Mouse (Mus musculus) lung, adult 2 months (tissue): ENCODE data around the gene 1700012P22Rik. TPM values are rescaled to one million over a fixed set of nuclear protein-coding genes. Genes with fewer than 3 reads are reported as not detected.

Experiments used
- DNase-seq: peaks from one replicate; pipeline ENCODE4 v3.0.0; 2022
- H3K4me1 ChIP-seq: fragments of 200-500 bp; 2 replicates; pipeline ENCODE4 v1.6.1; 2011; ENCODE audit warnings: low read length; ENCODE audit not compliant: control insufficient read depth, insufficient read depth
- H3K4me3 ChIP-seq: fragments of 200-500 bp; replicated peaks from 2 replicates; pipeline ENCODE3; 2011; ENCODE audit warnings: low read depth, mild to moderate bottlenecking, control low read depth, low read length; ENCODE audit errors: extremely low read depth
- CTCF ChIP-seq: fragments of 200-500 bp; IDR thresholded peaks from 2 replicates; pipeline ENCODE4 v1.5.1; 2011; ENCODE audit warnings: mild to moderate bottlenecking, low read length, control low read depth; ENCODE audit not compliant: insufficient read depth
- POLR2A ChIP-seq: fragments of 200-500 bp; IDR thresholded peaks from 2 replicates; pipeline ENCODE4 v1.6.1; 2011; ENCODE audit warnings: low read depth, mild to moderate bottlenecking, control low read depth, low read length, borderline replicate concordance; ENCODE audit errors: extremely low read depth
- WGBS: fragments of 180-500 bp; shearing (Covaris S2); methylation state at CpG from one replicate; pipeline ENCODE4 v1.1.7; 2018; 5-methylcytosine and 5-hydroxymethylcytosine counted together
- polyA plus RNA-seq: library from polyadenylated mRNA; depleted of rRNA; stranded (reverse); fragments of >200 nt; gene quantifications from 2 replicates; pipeline ENCODE4 v1.2.3, GENCODE M21; 2012; rRNA removed

1700012P22Rik gene
- polyA plus RNA-seq, 1 experiment: not detected

DNA sequence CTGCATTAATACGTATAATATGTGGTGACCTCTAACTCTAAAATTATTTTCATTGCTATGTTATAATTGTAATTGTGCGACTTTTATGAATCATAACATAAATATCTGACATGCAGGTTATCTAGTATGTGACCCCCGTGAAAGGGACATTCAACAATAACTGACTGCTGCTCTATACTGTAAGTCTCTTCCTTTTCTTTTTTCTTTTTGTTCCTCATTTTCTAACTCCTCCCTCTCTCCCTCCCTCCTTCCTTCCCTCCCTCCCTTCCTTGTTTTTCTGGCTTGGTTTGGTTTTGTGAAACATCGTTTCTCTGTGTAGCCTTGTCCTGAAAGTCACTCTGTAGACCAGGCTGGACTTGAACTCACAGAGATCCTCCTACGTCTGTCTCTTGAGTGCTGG lies 14.0 kb downstream of the 1700012P22Rik start:
- DNase-seq: no peak
- Histone ChIP-seq H3K4me1 (no peaks in the 10 kb centered on the region), H3K4me3 (no peak overlapping the region)
- 61% methylated on average over 5 of the region's 5 CpGs for WGBS
- TF ChIP-seq CTCF (no peak), POLR2A (no peak)

DNA sequence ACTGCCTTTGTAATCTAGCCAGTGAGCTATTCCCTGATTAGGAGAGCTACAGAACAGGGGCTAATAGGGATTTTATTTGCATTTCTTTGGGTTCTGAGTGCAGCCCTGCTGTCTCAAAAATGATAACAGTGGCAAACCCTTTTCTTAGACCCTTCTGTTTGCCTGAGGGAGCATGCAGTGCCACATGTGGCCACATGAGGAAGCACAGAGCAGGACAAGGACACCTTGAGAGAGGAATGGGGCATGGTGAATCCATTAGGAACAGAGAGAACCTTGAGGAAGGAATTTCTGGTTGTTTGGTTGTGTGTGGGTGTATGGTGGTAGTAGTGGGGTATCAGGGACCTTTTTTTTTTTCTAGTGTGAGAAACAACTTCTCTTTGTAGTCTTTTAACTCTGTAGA lies 17.9 kb downstream of the 1700012P22Rik start:
- H3K4me1 ChIP-seq: no peaks in the 10 kb centered on the region
- H3K4me3 ChIP-seq: no peak overlapping the region
- no peak for DNase-seq
- TF ChIP-seq CTCF: peak; percentile 36
- no peak for TF ChIP-seq POLR2A

DNA sequence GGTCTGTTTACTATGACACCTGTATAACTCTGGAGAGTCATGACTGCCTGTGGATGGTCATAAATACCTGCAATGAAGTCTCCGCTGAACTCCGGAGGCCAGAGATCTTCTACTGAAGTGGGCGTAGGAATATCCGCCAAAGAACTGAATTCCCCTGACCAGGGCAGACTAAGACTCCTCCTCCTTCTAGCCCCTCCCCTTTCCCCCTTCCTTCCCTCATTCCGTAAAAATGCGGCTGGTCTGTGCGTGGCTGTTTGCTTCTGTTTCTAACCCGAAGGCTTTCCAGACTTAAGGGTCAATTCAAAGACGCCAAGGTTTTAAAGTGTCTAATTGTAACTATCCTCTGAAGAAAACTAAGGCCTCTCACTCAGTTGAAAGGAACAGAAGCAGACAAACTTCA lies 30.3 kb downstream of the 1700012P22Rik start, which contains the start of gene Pramef12:
Gene Pramef12 (minus strand): TSS at position 175 of the 400 bp plus-strand sequence.
- Histone ChIP-seq H3K4me1 (no peaks in the 10 kb centered on the region), H3K4me3 (no peak within 1 kb of the TSS)
- WGBS: 69% methylated on average over 9 of the region's 9 CpGs
- TF ChIP-seq CTCF (no peak), POLR2A (no peak)
- no peak for DNase-seq

DNA sequence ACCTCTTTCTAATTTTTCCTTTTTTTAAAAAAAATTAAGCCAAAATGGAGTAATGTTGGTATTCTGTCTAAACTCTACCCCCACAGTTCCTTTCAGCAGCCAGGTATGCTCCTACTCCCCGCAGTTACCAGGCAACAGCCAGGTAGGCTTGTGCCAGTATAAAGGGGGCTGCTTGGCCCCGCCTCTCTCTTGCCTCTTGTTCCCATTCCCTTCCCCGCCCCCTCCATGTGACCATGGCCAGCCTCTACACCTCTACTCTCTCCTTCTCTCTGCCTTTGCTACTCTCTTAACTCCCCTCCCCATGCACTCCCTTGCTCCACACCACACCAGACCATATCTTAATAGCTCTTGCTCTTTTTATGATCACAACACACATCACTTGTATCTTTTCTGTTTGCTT lies 32.3 kb downstream of the 1700012P22Rik start:
- no peak for DNase-seq
- Histone ChIP-seq H3K4me1 (no peaks in the 10 kb centered on the region), H3K4me3 (no peak overlapping the region)
- no peak for TF ChIP-seq POLR2A
- TF ChIP-seq CTCF: no peak
- WGBS: 65% methylated on average over 3 of the region's 3 CpGs

DNA sequence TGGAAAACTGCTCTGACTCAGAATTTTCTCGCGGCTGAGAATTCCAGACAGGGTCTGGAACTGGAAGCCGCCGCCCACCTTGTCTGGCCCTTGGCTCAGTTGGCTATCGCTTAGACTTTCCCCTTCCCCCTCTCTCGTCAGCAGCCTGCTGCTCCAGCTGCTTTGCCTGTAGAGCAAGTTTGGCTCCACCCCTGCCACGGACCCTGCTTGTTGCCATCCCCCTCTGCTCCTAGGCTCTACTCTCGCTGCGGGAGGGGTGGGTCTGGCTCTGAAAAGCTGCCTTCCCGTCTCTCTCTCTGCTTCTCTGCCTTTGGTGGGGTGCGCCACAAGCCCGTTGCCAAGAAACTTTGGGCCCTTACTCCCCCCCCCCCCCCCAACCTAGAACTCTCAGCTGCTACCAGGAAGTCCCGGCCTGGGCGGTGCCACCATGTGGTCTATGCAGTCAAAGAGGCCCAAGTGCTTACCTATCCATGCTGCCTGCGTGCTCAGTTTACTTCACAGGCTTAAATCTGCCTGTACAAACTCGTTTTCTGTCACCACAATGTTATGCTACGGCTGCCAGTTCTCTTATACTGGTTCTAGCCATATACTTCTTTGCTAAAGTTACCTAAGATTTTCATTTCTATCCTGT lies 34.0 kb downstream of the 1700012P22Rik start:
- no peak for TF ChIP-seq POLR2A
- no peak for TF ChIP-seq CTCF
- peak; percentile 13 for DNase-seq
- WGBS: 3% methylated on average over 17 of the region's 17 CpGs
- H3K4me3 ChIP-seq: peak overlapping the region; percentile 37
- H3K4me1 ChIP-seq: no peaks in the 10 kb centered on the region

DNA sequence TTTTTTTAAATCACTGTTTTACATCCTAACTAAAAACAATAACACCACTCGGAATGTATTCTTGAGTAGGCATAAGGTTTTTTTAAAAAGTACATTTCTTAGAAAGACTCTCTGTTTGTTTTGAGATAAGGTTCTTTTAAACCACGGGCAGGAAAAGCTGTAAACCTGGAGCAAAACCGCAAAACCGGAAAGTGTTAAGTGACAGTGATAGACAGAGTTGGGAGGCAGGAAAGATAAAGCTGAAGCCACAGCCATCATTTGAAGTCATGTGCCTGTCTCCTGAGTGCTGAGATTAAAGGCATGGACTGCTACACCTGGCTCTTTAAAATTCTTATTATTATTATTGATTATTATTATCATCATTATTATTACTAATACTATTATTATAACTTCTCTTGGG lies 35.9 kb downstream of the 1700012P22Rik start:
- no peak for TF ChIP-seq POLR2A
- no peak for TF ChIP-seq CTCF
- whole genome bisulfite sequencing: 6% methylated on average over 4 of the region's 4 CpGs
- no peak for DNase-seq
- H3K4me3 ChIP-seq: no peak overlapping the region
- no peaks in the 10 kb centered on the region for H3K4me1 ChIP-seq

DNA sequence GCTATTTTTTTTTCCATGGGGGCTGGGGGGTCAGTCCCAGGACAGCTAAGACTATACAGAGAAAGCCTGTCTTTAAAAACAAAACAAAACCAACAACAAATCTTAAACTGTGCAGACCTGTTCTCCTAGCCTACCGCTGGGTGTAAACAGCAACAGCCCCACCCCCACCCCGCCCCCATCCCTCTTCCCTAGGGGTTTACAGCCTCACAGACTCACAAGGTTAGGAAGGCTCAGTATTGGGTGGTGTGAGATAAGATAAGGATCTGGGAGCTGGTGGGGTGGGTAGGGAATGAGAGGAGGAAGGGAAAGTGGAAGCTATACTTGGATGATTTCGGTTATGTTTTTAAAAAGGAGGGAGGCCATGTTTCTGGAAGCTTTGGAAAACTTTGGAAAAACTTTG lies 42.3 kb downstream of the 1700012P22Rik start:
- TF ChIP-seq POLR2A: no peak
- Histone ChIP-seq H3K4me1 (no peaks in the 10 kb centered on the region), H3K4me3 (no peak overlapping the region)
- no peak for DNase-seq
- 32% methylated on average over 3 of the region's 3 CpGs for WGBS

DNA sequence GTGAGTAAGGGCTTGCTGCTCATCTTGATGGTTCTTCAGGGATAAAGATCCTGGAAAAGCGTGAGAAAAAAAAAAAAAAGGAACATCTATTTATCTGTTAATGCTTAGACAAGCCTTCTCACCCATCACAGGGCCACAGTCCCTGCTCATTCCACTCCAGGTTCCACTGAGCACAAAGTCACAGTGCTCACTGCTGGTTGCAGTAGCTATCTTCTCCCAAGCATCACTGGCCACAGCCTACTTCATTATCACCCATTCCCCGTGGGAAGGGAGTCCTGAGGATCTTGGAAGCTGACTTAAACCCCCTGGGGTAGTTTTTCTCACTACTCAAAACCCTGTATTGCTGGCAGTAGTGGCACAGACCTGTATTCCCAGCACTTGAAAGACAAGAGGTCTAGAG lies 60.7 kb downstream of the 1700012P22Rik start, which contains the start of gene Pramef20:
Gene Pramef20 (minus strand): TSS at position 23 of the 400 bp plus-strand sequence.
- WGBS: 44% methylated on average over 2 of the region's 2 CpGs
- TF ChIP-seq CTCF (no peak), POLR2A (no peak)
- DNase-seq: no peak
- H3K4me1 ChIP-seq: no peaks in the 10 kb centered on the region
- no peak within 1 kb of the TSS for H3K4me3 ChIP-seq

Other genes starting within 250 kb of the 1700012P22Rik start
- not detected in 2 replicates for gene Oog2, start 248.1 kb downstream of the 1700012P22Rik start, polyA plus RNA-seq
- not detected in 2 replicates for gene C87977, start 225.5 kb downstream of the 1700012P22Rik start, polyA plus RNA-seq
- not detected in 2 replicates for gene Pramel5, start 158.3 kb downstream of the 1700012P22Rik start, polyA plus RNA-seq
- not detected in 2 replicates for gene Gm13128, start 108.5 kb downstream of the 1700012P22Rik start, polyA plus RNA-seq
- not detected in 2 replicates for gene Gm13119, start 80.8 kb downstream of the 1700012P22Rik start, polyA plus RNA-seq
- not detected in 2 replicates for gene Pramef20, start 60.8 kb downstream of the 1700012P22Rik start, polyA plus RNA-seq
- 0.50 and 0.75 TPM in 2 replicates for gene Pramef12, start 30.3 kb downstream of the 1700012P22Rik start, polyA plus RNA-seq
- gene Gm9944, start 14.5 kb upstream of the 1700012P22Rik start, polyA plus RNA-seq: not detected in 2 replicates
- gene Aadacl3, start 25.0 kb upstream of the 1700012P22Rik start, polyA plus RNA-seq: not detected in 2 replicates
- gene 9430007A20Rik, start 81.0 kb upstream of the 1700012P22Rik start, polyA plus RNA-seq: not detected in 2 replicates
- gene Gm13124, start 126.4 kb upstream of the 1700012P22Rik start, polyA plus RNA-seq: not detected in 2 replicates
- not detected in 2 replicates for gene Aadacl4, start 174.9 kb upstream of the 1700012P22Rik start, polyA plus RNA-seq
- gene Gm436, start 247.6 kb upstream of the 1700012P22Rik start, polyA plus RNA-seq: not detected in 2 replicates